Mouse (Mus musculus): ENCODE results near the gene Hnf1a.

Hnf1a gene

GRCm38 (mm10) chr5:114908598-114909305, 62.1 kb downstream of the Hnf1a start:
- in situ Hi-C loops (cut with MboI; ENCODE audit: unreplicated experiment in 2 of 2) = loop anchor here (5.0 kb wide), 2 partner anchors 271 to 276 kb away; no protein-coding TSS in a partner anchor

DNA sequence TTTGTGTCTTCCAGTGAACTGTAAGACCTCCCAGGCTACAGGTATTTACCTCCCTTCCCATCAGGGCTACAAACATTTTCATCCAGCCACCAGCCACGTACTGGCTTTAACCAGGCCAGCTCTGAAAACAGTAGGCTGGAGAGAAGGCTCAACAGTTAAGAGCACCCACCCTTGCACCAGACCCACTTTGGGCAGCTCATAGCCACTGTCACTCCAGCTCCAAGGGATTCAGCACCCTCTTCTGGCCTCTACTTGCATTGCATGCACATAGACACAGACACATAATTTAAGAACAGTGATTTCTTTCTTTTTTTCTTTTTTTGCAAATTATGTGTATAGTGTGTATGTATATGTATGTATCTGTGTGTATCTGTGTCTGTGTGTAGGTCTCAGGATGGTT, 68.5 kb downstream of the Hnf1a start:
- in situ Hi-C loops (cut with MboI; ENCODE audit: unreplicated experiment in 2 of 2) = loop anchor here in 1 of 2 experiments (5.0 kb wide), 2 partner anchors 75 to 195 kb away; partner anchors contain the start of gene Tchp

Measured in v-Abl transformed pro-B cells (cell line).